In genomic region chr16:34082494-34083469, GRCm38 (mm10) we compare ENCODE assay signal across 8 mouse cellular contexts.
A peak's percentile ranks its signal among the peaks of the same experiment; 100 is the strongest.
DNase-seq lines count a peak whose midpoint lies in the region; ATAC-seq and TF ChIP-seq lines count a peak whose summit lies in the region.

No protein-coding gene starts in this region.

- peak; percentile 26; the same call in 1 of the 2 replicates for TF ChIP-seq CTCF in kidney, adult 2 months (conservative IDR thresholded peaks at IDR 0.05; ENCODE audit: insufficient read depth, insufficient read length, low read depth, low read length)
- TF ChIP-seq CTCF in ES-Bruce4 (IDR thresholded peaks at IDR 0.05; ENCODE audit: low read depth, low read length) = peak; percentile 18

- no peak overlapping the region for H3K4me3 ChIP-seq in kidney, adult 2 months (ENCODE audit: insufficient read depth, low read depth, low read length)
- H3K4me3 ChIP-seq in ES-Bruce4 (ENCODE audit: low read depth, low read length) = no peak overlapping the region
- no peak overlapping the region for H3K4me3 ChIP-seq in embryonic facial prominence, embryonic 10.5 days
- H3K4me3 ChIP-seq in liver, embryonic 11.5 days (ENCODE audit: low read depth, low read length) = no peak overlapping the region

- H3K4me2 ChIP-seq in liver, embryonic 11.5 days = no peak overlapping the region; the same call in 1 of the 2 replicates

- no peak for DNase-seq in kidney, adult 2 months
- no peak for DNase-seq in kidney, postnatal 14 days
- DNase-seq in embryonic facial prominence, embryonic 10.5 days (ENCODE audit: low spot score) = no peak
- no peak for DNase-seq in liver, embryonic 11.5 days (ENCODE audit: low spot score)
- DNase-seq in frontal cortex, postnatal 14 days (ENCODE audit: low spot score in 2 of 2) = no peak
- no peak for DNase-seq in embryo, embryonic 10 days (ENCODE audit: low spot score)
- no peak for DNase-seq in lung, postnatal 4 days

- TF ChIP-seq POLR2A in kidney, adult 2 months (IDR thresholded peaks at IDR 0.05; ENCODE audit: low read depth, low read length) = no peak
- no peak for TF ChIP-seq POLR2A in ES-Bruce4 (IDR thresholded peaks at IDR 0.05; ENCODE audit: insufficient read depth, low read length)

- 78% methylated on average over 5 of the region's 5 CpGs for WGBS in kidney, adult 2 months
- 89% methylated on average over 5 of the region's 5 CpGs for WGBS in embryonic facial prominence, embryonic 10.5 days
- 78% methylated on average over 5 of the region's 5 CpGs for WGBS in liver, embryonic 11.5 days

- H3K4me1 ChIP-seq in kidney, adult 2 months (ENCODE audit: control insufficient read depth, insufficient read depth, low read length) = no peaks in the 10 kb centered on the region
- H3K4me1 ChIP-seq in ES-Bruce4 (ENCODE audit: control insufficient read depth, insufficient read depth, low read length) = peaks cover 7% of the 10 kb centered on the region
- H3K4me1 ChIP-seq in embryonic facial prominence, embryonic 10.5 days = peaks cover 57% of the 10 kb centered on the region
- peaks cover 40% of the 10 kb centered on the region for H3K4me1 ChIP-seq in liver, embryonic 11.5 days (replicated peaks; ENCODE audit: control insufficient read depth, insufficient read depth, low read length)

- H3K27me3 ChIP-seq in kidney, adult 2 months (replicated peaks; ENCODE audit: control insufficient read depth, insufficient read depth, low read length) = no peaks in the 10 kb centered on the region
- no peaks in the 10 kb centered on the region for H3K27me3 ChIP-seq in ES-Bruce4 (ENCODE audit: control insufficient read depth, insufficient read depth, low read length, poor library complexity, severe bottlenecking)
- H3K27me3 ChIP-seq in embryonic facial prominence, embryonic 10.5 days (replicated peaks; ENCODE audit: low read depth, poor library complexity, severe bottlenecking) = no peaks in the 10 kb centered on the region
- no peaks in the 10 kb centered on the region for H3K27me3 ChIP-seq in liver, embryonic 11.5 days (replicated peaks; ENCODE audit: control insufficient read depth, insufficient read depth, low read length)

- no peak overlapping the region for H3K27ac ChIP-seq in kidney, adult 2 months (ENCODE audit: insufficient read depth, low read depth, low read length)
- peak overlapping the region; percentile 59; the same call in 1 of the 2 replicates for H3K27ac ChIP-seq in ES-Bruce4 (ENCODE audit: insufficient read depth, low read length)
- H3K27ac ChIP-seq in embryonic facial prominence, embryonic 10.5 days (replicated peaks) = peak overlapping the region; percentile 59; the same call in 1 of the 2 replicates
- peak overlapping the region; percentile 50; the same call in 1 of the 2 replicates for H3K27ac ChIP-seq in liver, embryonic 11.5 days (ENCODE audit: low read depth, low read length)

- H3K9me3 ChIP-seq in ES-Bruce4 (replicated peaks; ENCODE audit: control insufficient read depth, insufficient read depth, low read length, poor library complexity, severe bottlenecking) = no peaks in the 10 kb centered on the region
- no peaks in the 10 kb centered on the region for H3K9me3 ChIP-seq in embryonic facial prominence, embryonic 10.5 days
- H3K9me3 ChIP-seq in liver, embryonic 11.5 days (ENCODE audit: control insufficient read depth, low read length) = no peaks in the 10 kb centered on the region

- no peak for ATAC-seq in liver, embryonic 11.5 days (replicated peaks; ENCODE audit: low FRiP score)

- H3K9ac ChIP-seq in ES-Bruce4 (ENCODE audit: low read depth, poor library complexity, severe bottlenecking) = no peak overlapping the region
- H3K9ac ChIP-seq in liver, embryonic 11.5 days (ENCODE audit: low read depth, low read length) = no peak overlapping the region

- no peaks in the 10 kb centered on the region for H3K36me3 ChIP-seq in kidney, adult 2 months (ENCODE audit: control insufficient read depth, insufficient read depth, low read length)
- H3K36me3 ChIP-seq in ES-Bruce4 (ENCODE audit: control insufficient read depth, insufficient read depth, low read length, poor library complexity, severe bottlenecking) = no peaks in the 10 kb centered on the region
- 0 out of 2 replicates have a peak, but pooled peaks cover 4% of the 10 kb centered on the region for H3K36me3 ChIP-seq in embryonic facial prominence, embryonic 10.5 days (replicated peaks)
- no peaks in the 10 kb centered on the region for H3K36me3 ChIP-seq in liver, embryonic 11.5 days (ENCODE audit: control insufficient read depth, insufficient read depth, low read length)

- no peak for TF ChIP-seq EP300 in ES-Bruce4 (IDR thresholded peaks at IDR 0.05; ENCODE audit: insufficient read depth, low read depth, low read length)
